Mouse (Mus musculus) ZHBTc4 (cell line): ENCODE data around the gene Stk36.

ENCODE experiments used
- DNase-seq: peaks from one replicate; pipeline ENCODE4 v3.0.0-alpha.2; 2011; ENCODE audit warnings: low read depth, low spot score

Gene Stk36

DNA sequence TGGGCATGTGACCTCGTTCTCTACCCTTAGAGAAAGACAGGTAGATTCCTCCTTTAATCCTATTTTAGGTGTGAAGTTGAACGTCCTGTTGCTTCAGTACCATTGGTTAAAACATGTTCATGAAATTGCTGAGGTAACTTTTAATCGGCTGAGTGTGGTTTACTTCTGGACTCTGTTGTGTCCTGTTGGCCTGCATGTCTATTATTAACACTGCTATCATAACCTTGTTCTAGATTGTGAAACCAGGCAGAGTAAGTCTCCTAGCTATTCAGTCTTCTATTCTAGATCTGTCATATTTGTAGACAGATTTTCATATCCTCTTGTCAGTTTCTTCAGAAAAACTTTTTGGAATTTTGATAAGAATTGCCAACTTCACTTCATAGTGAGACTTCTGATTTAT is 67.1 kb downstream of the Stk36 start:
- DNase-seq: no peak

DNA sequence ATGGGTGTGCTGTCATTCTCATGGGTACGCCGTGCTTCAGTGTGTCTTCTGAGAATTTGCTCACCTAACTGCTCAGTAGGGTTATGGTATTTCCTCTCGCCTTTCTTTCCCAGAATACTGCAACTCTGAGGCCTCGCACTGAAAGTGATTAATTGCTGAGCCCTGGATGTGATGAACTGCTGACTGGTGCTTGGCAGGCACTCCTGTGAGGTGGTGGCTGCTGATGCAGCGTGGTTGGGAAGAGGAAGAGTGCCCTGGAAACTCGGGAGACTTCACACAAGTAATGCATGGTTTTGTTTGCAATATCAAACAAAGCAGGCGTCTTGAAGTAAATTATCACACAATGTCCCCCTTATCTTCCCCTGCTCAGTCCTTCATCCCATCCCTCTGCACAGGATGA is 71.5 kb downstream of the Stk36 start:
- no peak for DNase-seq

DNA sequence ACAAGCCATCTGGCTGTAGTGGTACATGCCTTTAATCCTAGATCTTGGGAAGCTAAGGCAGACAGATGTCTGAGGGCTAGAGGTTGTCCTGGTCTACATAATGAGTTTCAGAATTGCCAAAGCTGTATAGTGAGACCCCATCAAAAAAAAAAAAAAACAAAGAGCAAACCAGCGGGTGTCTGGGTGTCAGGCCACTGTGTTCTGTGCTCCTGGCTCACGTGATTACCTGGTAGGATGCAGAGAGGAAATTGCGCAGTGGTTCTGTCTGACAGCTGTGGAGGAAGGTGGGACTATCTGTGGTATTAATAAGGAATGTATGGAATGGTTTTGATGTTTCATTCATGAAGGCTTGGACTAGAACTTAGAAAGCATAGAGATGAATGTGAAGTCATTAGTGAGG is 75.6 kb downstream of the Stk36 start:
- peak; percentile 16 for DNase-seq

DNA sequence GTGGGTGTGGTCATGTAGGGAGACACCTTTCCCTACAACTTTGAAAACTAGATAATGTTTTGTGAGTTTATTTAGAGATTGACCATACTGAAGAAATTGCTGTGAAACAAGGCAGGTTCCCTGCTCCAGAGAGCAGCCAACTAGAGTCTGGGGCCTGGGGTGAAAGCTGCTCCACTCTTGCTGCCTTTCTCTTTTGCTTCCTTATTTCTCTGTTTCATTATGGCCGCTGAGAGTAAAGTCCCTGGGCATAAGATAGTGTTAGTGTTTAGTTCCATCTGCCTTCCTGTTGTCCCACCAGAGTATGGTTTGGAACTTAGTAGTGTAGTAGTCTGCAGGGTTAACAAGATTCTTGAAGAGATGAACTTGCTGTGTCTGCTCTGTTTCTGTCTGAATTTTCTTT is 76.6 kb downstream of the Stk36 start:
- no peak for DNase-seq
